Mouse (Mus musculus): ENCODE measurements around the gene H2-M11. TPM values are rescaled to one million over a fixed set of nuclear protein-coding genes. Genes with fewer than 3 reads are reported as not detected.

The H2-M11 gene
- not detected for polyA plus RNA-seq (2015; fragmentation: Illumina TruSeq; extraction: RNeasy Lipid Tissue Mini Kit (QIAGEN cat#74804); ENCODE audit: insufficient read depth, low read depth, low replicate concordance)

DNA sequence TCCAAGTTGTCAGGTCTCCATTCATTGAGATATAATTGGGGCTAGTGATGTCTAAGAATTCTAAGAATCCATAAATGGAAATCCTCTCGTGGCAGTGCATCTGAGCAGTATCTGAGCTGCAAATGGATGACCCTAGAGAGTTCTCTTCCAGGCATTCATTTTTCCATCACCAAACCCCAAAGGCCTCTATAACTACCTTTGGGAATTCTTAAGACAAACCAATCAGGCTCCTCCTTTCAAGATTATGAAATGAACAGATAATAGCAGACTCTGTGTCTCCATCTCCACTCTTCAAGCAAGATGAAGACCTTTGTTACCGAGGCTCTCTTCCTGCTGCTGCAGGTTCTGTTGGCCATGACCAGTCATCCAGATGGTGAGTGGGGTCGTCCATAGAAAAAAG lies at the start of gene H2-M11:
Gene H2-M11, plus strand, starts transcription at position 301 of the 400 bp plus-strand sequence.

Other genes with a start within 250 kb of the H2-M11 start
- gene H2-M10.1, start 220.9 kb upstream of the H2-M11 start, polyA plus RNA-seq (2015; fragmentation: Illumina TruSeq; extraction: RNeasy Lipid Tissue Mini Kit (QIAGEN cat#74804); ENCODE audit: insufficient read depth, low read depth, low replicate concordance), result not detected
- gene H2-M10.3, start 178.7 kb upstream of the H2-M11 start, polyA plus RNA-seq (2015; fragmentation: Illumina TruSeq; extraction: RNeasy Lipid Tissue Mini Kit (QIAGEN cat#74804); ENCODE audit: insufficient read depth, low read depth, low replicate concordance), result not detected
- not detected for gene H2-M10.4, start 84.7 kb upstream of the H2-M11 start, polyA plus RNA-seq (2015; fragmentation: Illumina TruSeq; extraction: RNeasy Lipid Tissue Mini Kit (QIAGEN cat#74804); ENCODE audit: insufficient read depth, low read depth, low replicate concordance)
- gene H2-M9, start 95.6 kb downstream of the H2-M11 start, polyA plus RNA-seq (2015; fragmentation: Illumina TruSeq; extraction: RNeasy Lipid Tissue Mini Kit (QIAGEN cat#74804); ENCODE audit: insufficient read depth, low read depth, low replicate concordance), result not detected
- gene H2-M1, start 125.1 kb downstream of the H2-M11 start, polyA plus RNA-seq (2015; fragmentation: Illumina TruSeq; extraction: RNeasy Lipid Tissue Mini Kit (QIAGEN cat#74804); ENCODE audit: insufficient read depth, low read depth, low replicate concordance), result not detected
- gene H2-M10.5, start 225.8 kb downstream of the H2-M11 start, polyA plus RNA-seq (2015; fragmentation: Illumina TruSeq; extraction: RNeasy Lipid Tissue Mini Kit (QIAGEN cat#74804); ENCODE audit: insufficient read depth, low read depth, low replicate concordance), result not detected